Mouse (Mus musculus) CH12.LX (cell line): ENCODE data around the gene Edil3.

ENCODE experiments used
- ELF1 ChIP-seq: IDR thresholded peaks from 2 replicates; pipeline ENCODE4 v1.6.1; 2014; ENCODE audit warnings: low read depth, mild to moderate bottlenecking, inconsistent platforms, low read length, improper control_type of control experiment
- EP300 ChIP-seq: IDR thresholded peaks from 2 replicates; pipeline ENCODE4 v1.6.1; 2011; ENCODE audit warnings: low read length, improper control_type of control experiment
- HCFC1 ChIP-seq: IDR thresholded peaks from 2 replicates; pipeline ENCODE4 v1.6.1; 2012; ENCODE audit warnings: low read depth, mild to moderate bottlenecking, inconsistent platforms, low read length, improper control_type of control experiment
- JUND ChIP-seq: conservative IDR thresholded peaks from 2 replicates; pipeline ENCODE4 v1.6.1; 2011; ENCODE audit warnings: low read depth, low read length, improper control_type of control experiment
- MAFK ChIP-seq: IDR thresholded peaks from 2 replicates; pipeline ENCODE4 v1.6.1; 2011; ENCODE audit warnings: low read length, improper control_type of control experiment; ENCODE audit not compliant: insufficient replicate concordance
- MAX ChIP-seq: IDR thresholded peaks from 2 replicates; pipeline ENCODE4 v1.6.1; 2011; ENCODE audit warnings: low read length, improper control_type of control experiment
- PAX5 ChIP-seq: IDR thresholded peaks from 2 replicates; pipeline ENCODE4 v1.6.1; 2012; ENCODE audit warnings: low read length, inconsistent platforms, mixed read lengths
- TCF12 ChIP-seq: IDR thresholded peaks from 2 replicates; pipeline ENCODE4 v1.6.1; 2014; ENCODE audit warnings: low read depth, mild to moderate bottlenecking, inconsistent platforms, low read length, improper control_type of control experiment
- ZC3H11A ChIP-seq: IDR thresholded peaks from 2 replicates; pipeline ENCODE4 v1.6.1; 2012; ENCODE audit warnings: low read depth, mild to moderate bottlenecking, inconsistent platforms, low read length, improper control_type of control experiment

DNA sequence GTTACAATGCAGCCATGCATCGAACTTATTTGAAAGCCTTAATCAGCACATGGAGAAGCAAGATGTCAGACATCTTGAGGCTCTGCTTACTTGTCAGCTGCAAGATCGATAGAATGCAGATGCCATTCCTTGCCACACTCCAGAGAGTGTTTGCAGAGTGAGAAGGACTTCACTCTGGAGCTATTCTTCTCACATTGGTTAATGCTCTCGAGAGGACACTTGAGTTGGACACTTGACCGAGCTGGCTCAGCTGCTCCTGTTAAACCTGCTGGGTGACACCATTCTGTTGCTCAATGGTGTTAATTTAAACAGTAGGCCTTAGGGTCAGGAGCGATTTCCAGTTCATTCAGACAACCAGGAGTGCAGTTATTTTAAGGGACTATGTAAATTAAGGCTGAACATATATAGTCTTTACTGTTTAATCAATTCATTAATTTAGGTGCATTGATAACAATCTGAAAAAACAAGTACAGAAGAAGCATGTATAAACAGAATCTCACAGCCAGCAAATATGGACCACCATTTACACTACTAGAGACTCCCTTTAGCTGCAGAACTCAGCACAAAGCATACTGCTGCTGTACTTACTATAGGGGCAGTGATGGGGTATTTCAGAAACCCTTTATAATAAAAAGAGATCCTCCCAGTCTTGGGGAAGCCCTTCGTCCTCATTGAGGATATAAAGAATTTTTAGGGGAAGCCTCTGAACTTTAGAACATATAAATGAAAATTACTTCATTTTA is 301.4 kb downstream of the Edil3 start:
- no peak for TF ChIP-seq HCFC1
- TF ChIP-seq MAX, result no peak
- no peak for TF ChIP-seq PAX5
- no peak for TF ChIP-seq ELF1
- no peak for TF ChIP-seq EP300
- TF ChIP-seq MAFK, result no peak
- TF ChIP-seq ZC3H11A, result no peak
- TF ChIP-seq TCF12, result no peak
- TF ChIP-seq JUND, result no peak
